Mouse (Mus musculus): Measurements from ENCODE around the gene Twf2. TPM values are rescaled to one million over a fixed set of nuclear protein-coding genes. Genes with fewer than 3 reads are reported as not detected.

Twf2 gene
- total RNA-seq, 4 experiments from 2014 or later = 188 to 245 (median 236) TPM

DNA sequence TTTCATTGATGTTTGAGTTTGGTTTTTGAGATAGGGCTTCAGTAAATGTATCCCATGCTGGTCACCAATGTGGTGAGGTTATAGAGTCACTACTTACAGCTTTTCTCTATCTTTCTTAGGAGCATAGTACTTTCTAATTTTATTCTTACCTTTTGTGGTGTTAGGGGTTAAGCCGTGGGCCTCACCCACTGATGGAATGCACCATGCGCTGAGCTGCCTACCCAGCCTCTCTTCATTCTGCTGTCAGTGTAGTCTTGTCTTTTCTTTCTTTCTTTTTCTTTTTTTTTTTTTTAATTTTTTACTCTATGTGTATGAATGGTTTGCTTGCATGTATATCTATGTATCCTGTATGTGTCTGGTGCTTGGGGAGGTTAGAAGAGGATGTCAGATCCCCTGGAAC lies 23.5 kb upstream of the Twf2 start:
- DNase-seq (ENCODE audit: low spot score) = no peak

DNA sequence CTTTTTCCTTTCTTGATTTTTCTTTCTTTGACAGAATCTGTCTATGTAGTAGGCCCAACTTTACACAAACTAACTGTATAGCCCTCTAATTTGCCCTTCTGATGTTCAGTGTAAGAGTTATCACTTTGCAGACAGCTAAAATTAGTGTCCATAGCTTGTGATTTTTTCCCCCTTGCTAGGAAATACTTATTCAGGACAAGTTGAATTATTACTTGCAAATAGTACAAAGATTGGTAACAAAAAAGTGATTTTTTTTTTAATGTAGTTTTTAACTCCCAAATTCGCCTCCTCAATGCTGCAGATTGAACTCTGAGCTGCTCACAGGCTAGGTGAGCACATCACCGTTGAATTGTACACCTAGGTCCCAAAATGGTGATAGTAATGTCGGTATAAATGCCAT lies 22.9 kb upstream of the Twf2 start:
- DNase-seq (ENCODE audit: low spot score) = no peak

DNA sequence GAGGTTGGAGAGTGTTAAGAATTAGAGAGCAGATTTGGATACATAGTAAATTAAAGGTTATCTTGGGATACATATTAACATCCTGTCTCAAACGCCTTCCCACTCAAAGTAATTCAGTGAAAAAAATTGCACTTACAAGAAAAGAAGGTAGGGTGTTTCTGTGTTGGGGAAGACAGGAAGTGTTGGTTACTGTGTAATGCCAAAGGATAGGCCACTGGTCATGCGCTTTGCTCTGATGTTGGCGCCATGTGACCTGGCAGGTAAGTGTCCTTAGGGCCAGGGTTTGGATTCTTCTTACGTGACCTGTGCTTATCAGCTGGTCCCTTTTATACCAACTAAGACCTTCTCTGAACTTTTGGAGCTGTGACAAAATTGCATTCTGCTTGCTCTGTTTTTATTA lies 20.8 kb upstream of the Twf2 start:
- DNase-seq (ENCODE audit: low spot score) = no peak

DNA sequence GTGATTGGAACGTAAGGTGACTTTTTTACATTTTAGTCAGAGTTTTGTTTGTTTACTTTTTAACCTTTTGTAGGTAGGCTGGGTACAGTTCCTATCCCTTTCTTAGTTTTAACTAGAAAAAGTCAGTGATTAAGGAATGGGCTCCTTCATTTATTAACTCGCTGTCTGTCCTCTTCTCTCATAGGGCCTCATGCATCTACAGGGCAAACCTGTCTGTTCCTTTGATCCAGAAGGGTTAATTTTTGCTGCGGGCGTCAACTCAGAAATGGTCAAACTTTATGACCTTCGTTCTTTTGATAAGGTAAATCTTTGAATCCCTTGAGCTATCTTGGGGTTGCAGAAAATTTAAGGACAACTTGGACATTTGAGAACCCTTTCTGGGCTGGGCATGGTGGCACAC lies 18.9 kb upstream of the Twf2 start:
- no peak for DNase-seq (ENCODE audit: low spot score)

DNA sequence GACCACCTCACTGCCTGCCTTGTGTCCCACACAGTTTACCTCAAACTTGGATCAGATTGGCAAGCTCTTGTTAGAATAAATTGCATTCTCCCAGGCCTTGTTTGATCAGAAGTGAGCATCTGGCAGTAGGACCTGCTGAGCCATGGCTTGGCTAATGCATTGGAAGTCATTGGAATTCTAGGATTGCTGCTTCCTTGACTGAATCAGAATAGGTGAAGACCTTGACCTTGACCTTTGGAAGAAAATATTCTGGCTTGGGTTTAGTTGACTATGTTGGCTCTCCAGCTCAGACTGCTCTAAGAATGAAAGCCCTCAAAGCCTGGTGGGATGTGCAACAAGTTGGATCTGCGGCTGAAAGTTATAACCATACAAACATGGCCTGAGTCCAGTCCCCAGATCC lies 11.6 kb upstream of the Twf2 start:
- no peak for DNase-seq (ENCODE audit: low spot score)

DNA sequence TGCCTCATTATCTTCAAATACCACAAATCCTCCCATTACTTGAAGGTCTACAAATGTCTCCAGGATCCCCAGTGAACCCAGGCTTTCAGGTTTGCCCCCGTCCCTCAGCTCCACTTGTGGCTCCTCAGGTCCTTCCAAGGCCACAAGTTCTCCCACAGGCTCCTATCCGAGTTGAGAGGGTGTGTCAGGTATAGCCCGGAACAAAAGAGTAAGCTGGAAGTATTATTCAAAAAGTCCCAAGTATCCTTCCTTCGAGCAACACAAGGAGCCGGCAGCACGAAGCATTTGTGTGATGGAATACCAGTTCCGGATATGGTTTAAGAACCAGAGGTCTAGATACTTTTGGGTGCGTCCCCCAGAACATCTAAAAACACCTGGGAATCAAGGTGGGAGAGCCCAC lies 10.9 kb upstream of the Twf2 start:
- DNase-seq (ENCODE audit: low spot score) = no peak

DNA sequence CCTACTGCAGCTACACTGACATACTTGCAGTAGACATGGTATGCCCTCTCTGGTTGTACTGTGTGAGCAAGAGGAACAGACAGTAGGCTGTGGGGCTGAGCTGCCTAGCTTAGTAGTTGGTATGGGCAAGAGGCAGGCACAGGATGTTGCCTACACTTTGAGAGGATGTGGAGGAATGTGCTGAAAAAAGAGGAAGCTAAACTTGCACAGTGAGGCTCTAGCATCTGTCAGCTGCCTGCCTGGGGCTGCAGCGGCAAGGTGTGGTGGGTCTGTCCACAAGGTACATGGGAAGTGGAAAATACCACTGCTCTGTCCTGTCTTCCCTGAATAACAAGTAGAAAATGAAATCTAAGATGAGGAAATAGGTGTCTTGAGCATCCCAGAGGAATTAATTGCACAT lies 9.9 kb upstream of the Twf2 start:
- DNase-seq (ENCODE audit: low spot score) = no peak

DNA sequence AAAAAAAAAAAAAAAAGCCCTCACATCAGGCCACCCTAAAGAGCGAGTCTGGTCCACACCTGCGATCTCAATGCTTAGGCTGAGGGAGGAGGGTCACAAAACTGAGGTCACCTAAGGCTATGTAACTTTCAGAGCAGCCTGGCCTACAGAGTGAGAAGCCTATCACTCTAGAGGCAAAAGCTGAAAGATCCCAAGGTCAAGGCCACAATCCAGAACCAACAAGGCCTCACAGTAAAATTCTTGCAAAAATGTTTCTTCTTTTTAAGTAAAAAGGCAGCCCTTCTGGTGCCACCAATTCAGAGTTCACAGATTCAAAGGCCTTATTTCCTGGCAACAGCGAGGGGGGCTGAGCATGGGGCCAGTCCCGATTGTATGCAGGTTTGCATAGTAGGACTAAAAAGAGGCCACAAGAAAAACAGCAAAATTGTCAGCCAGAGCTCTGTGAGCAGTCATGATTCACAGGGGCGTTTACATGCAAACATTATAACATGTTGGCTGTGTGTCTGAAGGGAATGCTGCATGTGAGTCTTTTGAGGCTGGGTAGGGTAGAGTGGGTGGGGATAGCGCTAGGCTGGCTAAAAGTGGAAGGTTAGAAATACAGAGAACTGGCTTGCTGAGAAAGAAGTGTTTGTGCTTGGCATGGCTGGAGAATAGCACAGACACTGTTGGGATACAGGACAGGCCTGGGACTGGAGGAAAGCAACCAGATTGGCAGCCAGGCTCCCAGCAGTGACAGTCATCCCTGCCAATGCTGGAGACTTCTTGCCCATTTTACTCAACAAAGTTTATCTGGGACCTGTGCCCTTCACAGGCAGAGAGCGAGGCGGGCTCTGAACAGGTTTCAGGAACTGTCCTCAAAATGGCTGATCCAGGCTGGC lies 8.7 kb upstream of the Twf2 start:
- DNase-seq (ENCODE audit: low spot score) = no peak

DNA sequence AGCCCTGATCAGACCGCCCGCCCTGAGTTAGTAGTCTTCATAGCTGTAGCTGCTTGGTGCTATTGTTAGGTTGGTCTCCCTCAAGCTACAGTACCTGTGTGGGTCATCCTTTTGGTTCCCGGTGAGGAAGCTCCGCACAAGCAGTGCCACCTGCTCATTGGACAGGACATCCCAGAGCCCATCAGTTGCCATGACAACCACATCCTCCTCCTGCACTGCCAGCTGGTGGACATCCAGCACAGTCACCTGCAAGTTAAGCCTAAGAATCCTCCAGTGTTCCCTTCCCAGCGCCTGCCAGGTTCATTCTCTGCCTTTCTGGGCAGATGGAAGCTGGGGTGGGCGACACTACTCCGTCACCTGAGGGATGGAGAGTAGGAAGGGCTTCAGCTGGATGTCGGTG lies 7.2 kb upstream of the Twf2 start:
- DNase-seq (ENCODE audit: low spot score) = no peak

DNA sequence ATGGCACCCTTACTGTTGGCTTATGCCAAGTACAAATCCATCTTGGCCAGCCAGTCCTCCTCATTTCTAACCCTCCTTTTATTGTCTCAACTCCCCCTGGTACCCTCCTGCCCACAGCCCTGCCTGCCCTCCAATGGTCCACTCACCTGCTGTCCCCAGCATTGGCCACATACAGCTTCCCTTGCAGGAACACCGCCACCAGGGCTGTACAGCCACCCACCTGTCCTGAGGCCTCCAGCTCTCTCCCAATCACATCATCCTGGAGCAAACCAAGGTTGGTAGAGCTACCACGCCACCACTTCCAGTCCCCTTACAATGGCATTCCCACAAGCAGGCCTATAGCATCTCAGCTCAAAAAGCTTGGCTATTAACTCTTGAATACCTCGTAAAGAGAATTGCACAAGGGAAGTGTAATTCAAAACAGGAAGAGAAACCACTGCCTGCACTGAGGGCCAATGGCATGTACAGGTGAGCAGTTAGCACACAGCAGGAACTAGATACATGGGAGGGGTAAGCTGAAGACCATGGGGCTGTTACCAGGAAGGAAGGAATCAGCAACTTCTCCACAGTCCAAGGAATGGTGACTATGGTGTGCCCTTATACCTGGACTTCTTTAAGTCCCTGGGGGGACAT lies 5.7 kb upstream of the Twf2 start:
- DNase-seq (ENCODE audit: low spot score) = no peak

DNA sequence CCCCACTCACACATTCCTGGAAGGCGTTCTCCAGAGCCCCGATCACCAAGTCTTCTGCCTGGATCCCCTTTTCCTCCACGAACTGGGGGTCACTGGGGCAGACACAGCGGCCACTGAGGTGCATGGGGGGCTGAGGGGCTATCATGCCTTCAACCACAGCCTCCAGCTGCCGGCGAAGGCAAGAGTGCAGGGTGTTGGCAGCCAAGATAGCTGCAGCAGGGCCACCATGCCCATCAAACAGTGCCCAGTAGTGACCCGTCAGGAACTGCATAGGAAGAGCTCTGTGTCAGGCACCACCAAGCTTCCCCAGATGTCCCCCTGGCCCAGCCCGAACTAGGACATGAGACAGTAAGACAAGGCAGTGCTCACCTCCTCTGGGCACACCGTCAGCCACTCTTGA lies 5.2 kb upstream of the Twf2 start:
- no peak for DNase-seq (ENCODE audit: low spot score)

DNA sequence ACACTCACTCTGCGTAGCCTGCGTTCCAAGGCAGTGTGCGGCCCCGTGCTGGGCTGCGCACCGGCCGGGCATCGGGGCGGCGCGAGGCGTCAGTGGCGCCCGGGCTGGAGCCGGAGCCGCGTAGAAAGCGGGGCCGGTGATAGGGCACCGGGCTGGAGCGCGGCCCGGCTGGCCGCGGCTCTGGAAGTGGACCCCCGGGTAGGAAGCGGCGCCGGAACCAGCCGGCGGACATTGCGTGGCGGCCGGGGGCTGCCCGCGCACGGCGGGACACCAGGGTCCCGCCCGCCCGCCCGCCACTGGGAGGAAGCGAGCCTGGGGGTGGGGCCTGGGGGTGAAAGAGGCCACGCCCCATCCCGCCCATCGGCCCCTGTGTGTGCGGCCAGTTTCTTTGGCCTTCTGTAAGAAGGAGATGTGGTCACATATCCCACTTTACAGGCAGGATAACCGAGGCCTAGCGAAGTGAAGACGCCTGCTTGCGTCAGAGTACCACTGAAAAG lies 3.9 kb upstream of the Twf2 start:
- peak; percentile 73 for DNase-seq (ENCODE audit: low spot score)

DNA sequence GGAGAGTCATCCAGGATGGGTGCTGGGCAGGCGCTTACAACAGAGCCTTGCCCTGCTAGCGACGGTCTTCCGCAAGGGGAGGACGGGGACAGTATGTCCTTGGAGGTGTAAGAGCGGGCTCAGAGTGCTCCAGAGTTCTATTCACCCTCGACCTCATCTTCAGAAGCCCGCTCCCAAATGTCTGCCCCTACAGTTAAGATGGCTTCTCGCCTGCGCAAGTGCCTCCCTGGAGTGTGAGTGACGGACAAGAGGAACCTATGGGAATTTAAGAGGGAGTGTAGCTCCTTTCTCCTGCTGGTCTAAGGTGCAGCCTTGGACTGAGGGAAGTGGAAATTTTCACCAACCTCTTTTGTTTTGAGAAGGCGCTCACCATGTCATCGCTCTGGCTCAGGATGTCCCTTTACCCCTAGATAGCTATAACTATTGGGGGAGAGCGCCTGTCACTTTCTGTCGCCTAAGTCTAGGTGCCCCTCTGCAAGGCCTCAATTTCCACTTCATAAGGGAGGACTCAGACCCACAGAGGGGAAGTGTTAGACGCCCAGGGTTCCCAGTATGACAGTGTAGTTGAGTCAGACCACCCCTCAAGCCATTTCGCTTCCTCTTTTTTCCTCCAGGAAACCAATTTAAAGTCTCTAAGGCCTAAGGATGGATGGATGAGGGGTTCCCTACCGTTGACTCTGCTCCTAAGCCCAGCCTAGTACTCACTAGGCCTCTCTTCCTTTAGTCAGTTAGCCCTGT lies 3.2 kb upstream of the Twf2 start, which contains the start of gene Ppm1m:
Gene Ppm1m (minus strand): TSS at position 212 of the 738 bp plus-strand sequence.
- DNase-seq (ENCODE audit: low spot score) = no peak

DNA sequence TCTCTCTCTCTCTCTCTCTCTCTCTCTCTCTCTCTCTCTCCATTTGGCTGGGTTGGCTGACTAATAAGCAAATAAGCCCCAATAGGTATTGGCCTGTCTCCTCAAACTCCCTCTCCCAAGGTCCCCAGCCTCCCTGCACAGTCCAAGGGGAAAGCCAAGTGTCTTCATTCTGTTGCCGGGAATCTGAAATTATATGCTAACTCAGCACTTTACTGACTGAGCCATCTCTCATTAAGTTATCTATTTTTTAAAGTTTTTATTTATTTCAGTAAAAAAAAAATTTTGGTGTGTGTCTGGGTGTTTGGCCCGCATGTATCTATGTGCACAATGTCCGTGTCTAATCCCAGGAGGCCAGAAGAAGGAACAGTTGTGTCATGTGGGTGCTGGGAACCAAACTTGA lies 1.0 kb upstream of the Twf2 start:
- DNase-seq (ENCODE audit: low spot score) = no peak

DNA sequence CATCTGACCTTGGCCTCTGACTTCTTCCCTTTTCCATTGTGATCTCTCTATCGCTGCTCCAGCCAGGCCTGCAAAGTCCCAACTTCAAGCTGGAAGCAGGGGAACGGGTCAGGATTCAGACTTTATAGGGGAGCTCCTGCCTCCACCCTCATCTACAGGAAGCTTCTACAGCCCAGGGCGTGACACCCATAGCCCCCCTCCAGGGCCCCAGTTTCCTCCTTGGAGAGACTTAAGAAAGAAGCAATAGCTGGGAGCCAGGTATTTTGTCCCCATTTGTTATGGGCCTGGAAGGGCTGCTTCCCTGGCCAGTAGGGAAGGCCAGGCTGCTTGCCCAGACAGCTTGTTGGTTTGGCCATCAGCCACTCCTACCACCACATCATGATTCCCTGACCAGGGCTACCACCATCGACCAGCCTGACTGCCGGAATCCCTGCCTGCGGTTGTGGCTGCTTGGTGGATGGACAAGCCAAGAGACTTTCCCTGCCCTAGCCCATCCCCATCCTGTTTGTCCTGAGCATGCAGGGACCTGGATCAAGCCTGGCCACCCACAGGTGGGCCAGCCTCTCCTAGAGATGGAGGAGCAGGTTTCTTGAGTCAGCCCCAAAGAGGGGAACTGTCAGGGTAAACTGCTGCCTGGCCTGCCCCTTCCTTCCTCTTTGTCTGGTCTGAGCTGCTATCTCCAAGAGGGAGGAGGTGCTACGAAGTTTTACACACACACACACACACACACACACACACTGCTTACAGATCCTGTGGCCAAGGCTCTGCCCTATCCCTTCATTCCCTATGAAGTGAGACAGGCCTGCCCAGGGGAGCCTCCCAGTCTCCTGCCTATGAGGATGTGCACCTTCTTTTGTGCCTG lies 1.3 kb downstream of the Twf2 start:
- no peak for DNase-seq (ENCODE audit: low spot score)

DNA sequence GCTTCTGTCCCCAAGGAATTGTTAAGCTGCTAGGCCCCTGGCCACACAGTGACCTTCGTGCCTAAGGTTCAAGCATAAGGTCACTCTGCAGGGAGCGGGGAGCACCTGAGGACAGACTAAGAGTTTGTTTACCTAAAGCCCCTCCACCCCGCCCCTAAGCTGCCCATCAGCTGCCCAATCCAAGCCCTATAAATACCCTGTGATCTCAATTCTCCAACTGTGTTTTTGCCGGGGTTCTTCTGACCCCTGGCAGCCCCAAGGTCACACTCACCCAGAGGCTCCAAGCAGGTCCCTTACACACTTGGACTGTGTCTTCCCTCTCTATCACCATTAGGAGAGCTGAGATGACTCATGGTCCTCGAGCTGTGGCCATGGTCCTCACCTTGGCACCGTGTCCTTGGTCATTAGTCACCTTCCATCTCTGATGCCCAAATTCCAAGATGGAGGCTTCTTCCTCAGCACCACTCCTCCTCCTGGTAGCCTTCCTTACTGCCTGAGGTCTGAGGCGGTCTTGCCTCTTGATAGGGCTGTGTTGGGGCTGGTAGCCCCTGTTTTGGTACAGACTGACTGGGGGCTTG lies 2.9 kb downstream of the Twf2 start:
- DNase-seq (ENCODE audit: low spot score) = no peak

DNA sequence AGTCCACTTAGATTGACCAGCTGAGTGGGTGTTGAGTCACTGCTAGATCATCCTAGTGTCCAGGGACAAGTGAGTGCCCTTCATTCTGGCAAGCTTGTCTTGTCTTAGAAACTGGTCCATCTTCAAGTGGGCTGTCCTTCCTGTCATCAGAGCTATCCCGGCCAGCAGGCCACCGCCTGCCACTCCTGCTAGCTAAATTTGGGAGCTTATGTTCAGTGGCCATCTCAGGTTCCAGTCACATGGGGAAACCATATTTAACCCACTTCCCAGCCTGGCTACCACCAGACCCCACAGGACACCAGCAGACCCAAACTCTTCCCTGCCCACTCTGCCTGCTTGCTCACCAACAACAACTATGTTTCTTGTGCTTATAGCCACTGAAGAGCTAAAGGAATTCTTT lies 3.6 kb downstream of the Twf2 start:
- peak; percentile 62 for DNase-seq (ENCODE audit: low spot score)

DNA sequence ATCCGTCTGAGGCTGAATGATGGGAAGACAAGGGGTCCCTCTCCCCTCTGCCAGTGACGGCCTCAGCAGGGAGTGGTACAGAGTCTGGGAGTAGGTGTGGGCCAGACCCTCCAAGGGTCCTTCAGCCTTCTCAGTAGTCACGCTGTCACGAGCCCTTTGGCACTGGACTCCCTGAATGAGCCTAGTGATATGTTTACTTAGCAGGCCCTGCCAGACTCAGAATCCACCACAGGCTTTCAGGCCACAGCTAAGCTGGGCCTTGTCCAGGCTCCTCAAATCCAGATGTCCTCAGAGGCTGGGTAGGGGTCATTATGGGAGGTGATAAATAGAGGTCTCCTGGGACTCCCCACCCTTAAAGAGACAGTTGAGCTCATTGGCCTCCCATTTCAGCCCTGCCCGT lies 5.3 kb downstream of the Twf2 start:
- no peak for DNase-seq (ENCODE audit: low spot score)

DNA sequence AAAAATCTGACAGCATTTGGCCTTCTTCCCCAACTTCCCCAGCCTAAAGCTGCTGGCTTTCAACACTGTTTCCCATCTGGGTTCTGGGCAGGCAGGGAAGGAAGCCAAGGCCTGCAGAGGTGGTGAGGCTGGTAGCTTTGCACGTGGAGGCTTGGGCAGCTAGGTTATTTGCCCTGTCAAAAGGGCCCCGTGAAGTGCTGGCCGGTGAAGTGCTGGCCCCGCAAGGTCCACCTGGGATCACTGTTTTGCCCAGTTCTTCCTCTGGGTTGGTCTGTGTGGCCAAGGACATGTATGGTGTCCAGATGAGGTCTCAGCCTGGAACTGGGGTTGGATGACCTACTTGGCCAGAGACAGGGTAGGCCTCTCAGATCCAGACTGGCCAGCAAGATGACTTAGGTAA lies 7.0 kb downstream of the Twf2 start:
- no peak for DNase-seq (ENCODE audit: low spot score)

DNA sequence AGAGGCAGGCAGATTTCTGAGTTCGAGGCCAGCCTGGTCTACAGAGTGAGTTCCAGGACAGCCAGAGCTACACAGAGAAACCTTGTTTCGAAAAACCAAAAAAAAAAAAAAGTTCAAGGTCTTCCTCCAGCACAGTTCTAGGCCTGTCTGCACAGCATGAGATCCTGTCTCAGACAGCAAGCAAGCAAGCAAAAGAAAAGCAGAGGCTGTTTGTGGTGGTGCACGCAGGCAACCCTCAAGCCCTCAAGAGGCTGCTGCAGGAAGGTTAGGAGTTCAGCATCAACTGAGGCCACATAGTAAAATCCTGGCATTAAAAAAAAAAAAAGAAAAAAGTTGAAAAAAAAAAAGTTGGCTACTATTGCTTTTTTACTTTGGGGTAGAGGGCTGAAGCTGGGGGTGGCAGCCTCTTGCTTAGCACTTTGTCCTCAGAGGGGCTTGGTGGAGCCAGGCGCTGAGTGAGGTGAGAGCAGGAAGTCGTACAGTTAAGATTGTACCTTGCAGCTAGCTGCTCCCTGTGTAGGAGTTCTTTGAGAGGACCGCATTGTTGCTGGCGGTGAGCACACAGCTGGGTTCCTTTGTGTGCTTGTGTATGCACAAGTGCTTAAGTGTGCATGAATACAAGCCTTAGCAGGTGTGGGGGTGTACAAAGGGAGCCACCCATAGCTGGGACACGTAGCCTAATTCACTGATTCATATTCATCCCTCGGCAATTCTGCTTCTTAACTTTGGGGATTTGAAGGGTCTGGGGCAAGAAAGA lies 8.1 kb downstream of the Twf2 start:
- DNase-seq (ENCODE audit: low spot score) = no peak

Data from heart, adult 8-10 months (tissue).